Mouse (Mus musculus) embryonic stem cell, embryonic (primary cell): Measurements from ENCODE around the gene Mxd3.

Source experiments
- CTCF ChIA-PET, 4 experiments: fragments of 300-600 bp in 2 of 4; fragments of 350-600 bp in 2 of 4; sonication (Branson Sonifier 250); formaldehyde crosslinking; loops; one replicate each; lab custom pipeline; 2022; ENCODE audit warnings: inconsistent platforms in 2 of 4; lab: Charles Lee
- POLR2A ChIA-PET, 4 experiments: fragments of 300-600 bp in 2 of 4; fragments of 350-600 bp in 2 of 4; sonication (Branson Sonifier 250); formaldehyde crosslinking; loops; one replicate each; lab custom pipeline; 2022; ENCODE audit warnings: antibody characterized with exemption in 4 of 4, inconsistent platforms in 1 of 4; lab: Charles Lee

Mxd3 gene

GRCm38 (mm10) chr13:55321434-55322129 lies 8.0 kb downstream of the Mxd3 start, which contains the start of gene Rab24:
Rab24 (minus strand) TSS chr13:55321946.
- POLR2A ChIA-PET = interaction anchor here in 3 of 4 experiments (0.5 to 5.9 kb wide), 24 partner anchors 7 to 482 kb away, joined by 3 to 83 read pairs (median 4); partner anchors contain the start of genes Mxd3 (in 3 of the 3), Grk6 (in 1 of the 3) and Lman2 (in 1 of the 3)
- CTCF ChIA-PET = interaction anchor here in 2 of 4 experiments (0.6 to 0.8 kb wide), 3 partner anchors 14 to 528 kb away, joined by 3 to 4 read pairs (median 3); no protein-coding TSS in a partner anchor

- ChIA-PET POLR2A (interaction anchor here in 3 of 4 experiments (0.8 to 5.9 kb wide), 16 partner anchors 9 to 72 kb away, joined by 3 to 83 read pairs (median 4); partner anchors contain the start of gene Mxd3 (in 3 of the 3)), CTCF (interaction anchor here in 1 of 4 experiments (0.6 kb wide), 1 partner anchor 252 kb away, joined by 5 read pairs; no protein-coding TSS in a partner anchor)
Observed at GRCm38 (mm10) chr13:55319931-55320533, 9.6 kb downstream of the Mxd3 start, which contains the start of gene Prelid1. Prelid1 (plus strand) TSS chr13:55320500.

- ChIA-PET POLR2A (interaction anchor here in 2 of 4 experiments (0.6 to 5.9 kb wide), 21 partner anchors 9 to 129 kb away, joined by 3 to 83 read pairs (median 4); partner anchors contain the start of gene Mxd3 (in 2 of the 2)), CTCF (interaction anchor here in 2 of 4 experiments (0.6 to 3.8 kb wide), 3 partner anchors 10 to 75 kb away, joined by 3 to 11 read pairs (median 4); no protein-coding TSS in a partner anchor)
Observed at GRCm38 (mm10) chr13:55318351-55318750, 11.3 kb downstream of the Mxd3 start.

GRCm38 (mm10) chr13:55314891-55315412 lies 14.7 kb downstream of the Mxd3 start:
- CTCF ChIA-PET = no interaction called here
- POLR2A ChIA-PET = interaction anchor here (0.6 to 2.3 kb wide), 25 partner anchors 8 to 134 kb away, joined by 3 to 9 read pairs (median 4); partner anchors contain the start of gene Nsd1 (in 1 of the 4)

- ChIA-PET CTCF (interaction anchor here in 1 of 4 experiments (0.8 kb wide), 1 partner anchor 24 kb away, joined by 3 read pairs; no protein-coding TSS in a partner anchor), POLR2A (interaction anchor here in 3 of 4 experiments (0.5 to 9.3 kb wide), 15 partner anchors 6 to 132 kb away, joined by 3 to 83 read pairs (median 4); partner anchors contain the start of genes Mxd3 (in 2 of the 3), Rab24 (in 2 of the 3) and Prelid1 (in 1 of the 3))
Observed at GRCm38 (mm10) chr13:55313051-55313450, 16.6 kb downstream of the Mxd3 start.

GRCm38 (mm10) chr13:55312028-55312630 lies 17.5 kb downstream of the Mxd3 start:
- ChIA-PET POLR2A (interaction anchor here (0.6 to 9.3 kb wide), 16 partner anchors 7 to 131 kb away, joined by 3 to 83 read pairs (median 4); partner anchors contain the start of genes Rab24 (in 2 of the 4) and Prelid1 (in 1 of the 4)), CTCF (interaction anchor here in 1 of 4 experiments (0.6 to 0.7 kb wide), 2 partner anchors 141 to 258 kb away, joined by 3 to 6 read pairs; no protein-coding TSS in a partner anchor)

- POLR2A ChIA-PET = interaction anchor here in 1 of 4 experiments (1.6 to 2.4 kb wide), 2 partner anchors 12 to 17 kb away, joined by 8 read pairs; no protein-coding TSS in a partner anchor
- CTCF ChIA-PET = interaction anchor here in 1 of 4 experiments (0.6 kb wide), 1 partner anchor 12 kb away, joined by 6 read pairs; no protein-coding TSS in a partner anchor
Observed at GRCm38 (mm10) chr13:55300913-55301312, 28.7 kb downstream of the Mxd3 start.

- POLR2A ChIA-PET = interaction anchor here (0.6 to 6.4 kb wide), 11 partner anchors 8 to 431 kb away, joined by 3 to 59 read pairs (median 4); no protein-coding TSS in a partner anchor
- CTCF ChIA-PET = interaction anchor here in 2 of 4 experiments (0.6 to 1.4 kb wide), 2 partner anchors 8 to 103 kb away, joined by 3 to 8 read pairs; no protein-coding TSS in a partner anchor
Observed at GRCm38 (mm10) chr13:55296760-55297159, 32.9 kb downstream of the Mxd3 start.

GRCm38 (mm10) chr13:55288854-55289253 lies 40.8 kb downstream of the Mxd3 start:
- CTCF ChIA-PET = interaction anchor here (0.6 to 1.4 kb wide), 31 partner anchors 8 to 842 kb away, joined by 3 to 13 read pairs (median 3); no protein-coding TSS in a partner anchor
- POLR2A ChIA-PET = interaction anchor here (0.6 to 2.9 kb wide), 33 partner anchors 8 to 721 kb away, joined by 3 to 11 read pairs (median 4); partner anchors contain the start of gene Zfp346 (in 1 of the 4)

- ChIA-PET CTCF (no interaction called here), POLR2A (interaction anchor here in 1 of 4 experiments (0.6 kb wide), 1 partner anchor 490 kb away, joined by 3 read pairs; no protein-coding TSS in a partner anchor)
Observed at GRCm38 (mm10) chr13:55277646-55278045, 52.0 kb downstream of the Mxd3 start.

- ChIA-PET POLR2A (interaction anchor here in 2 of 4 experiments (0.6 to 4.2 kb wide), 8 partner anchors 11 to 490 kb away, joined by 3 to 20 read pairs (median 3); no protein-coding TSS in a partner anchor), CTCF (interaction anchor here in 1 of 4 experiments (0.6 kb wide), 1 partner anchor 87 kb away, joined by 3 read pairs; no protein-coding TSS in a partner anchor)
Observed at GRCm38 (mm10) chr13:55277203-55277602, 52.4 kb downstream of the Mxd3 start.
